In the genomic region with DNA sequence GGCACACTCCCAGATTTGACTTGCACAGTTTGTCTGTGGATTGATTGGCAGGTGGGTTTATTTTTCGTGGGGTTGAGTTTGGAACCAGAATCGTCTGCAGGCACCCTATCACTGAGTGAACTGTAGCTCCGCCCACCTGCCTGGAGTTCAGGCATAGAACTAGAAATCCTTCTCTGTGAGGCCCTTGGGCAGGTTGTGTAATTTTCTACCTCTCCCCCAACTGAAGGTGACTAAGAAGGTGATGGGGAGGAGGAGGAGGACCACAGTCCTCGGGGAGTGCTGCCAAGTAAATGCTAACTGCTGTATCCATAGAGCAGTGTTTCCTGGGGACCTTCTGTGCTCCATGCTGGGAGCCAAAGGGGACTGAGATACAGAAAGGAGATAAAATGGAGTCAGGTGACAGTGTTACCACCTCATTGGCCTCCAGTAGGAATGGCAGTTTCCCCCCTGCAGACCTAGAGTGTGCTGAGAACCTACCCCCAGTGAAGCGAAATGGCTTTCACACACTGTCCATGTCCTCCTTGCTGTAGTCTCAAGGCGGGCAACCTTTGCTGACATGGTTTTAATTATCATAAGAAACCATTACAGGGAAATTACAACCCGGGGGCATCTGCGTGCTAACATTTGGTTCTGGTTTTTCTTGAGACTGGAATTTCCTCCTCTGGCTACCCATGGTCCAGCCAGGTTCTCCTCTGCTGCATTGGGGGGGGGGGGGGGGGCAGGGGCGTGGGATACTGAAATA, we compare ENCODE assay signal across 13 mouse cellular contexts.
DNase-seq lines count a peak whose midpoint lies in the region; ATAC-seq and TF ChIP-seq lines count a peak whose summit lies in the region.
"Had no signal": no experiment of that assay in that cellular context is flagged by ENCODE, and none has a peak within 500 bp of the region (broad histone marks: within the 10 kb centered on the region; RNA-seq: fewer than 3 reads in every experiment).

No protein-coding gene starts in this region.

- ATAC-seq in embryonic facial prominence, embryonic 14.5 days (ENCODE audit: low read depth) = peak; percentile 22; the same call in 1 of the 2 replicates
- no peak for ATAC-seq in activated CD4-positive, CD25-positive, alpha-beta regulatory T cell, adult 4 months

- H3K27ac ChIP-seq in ES-E14 (ENCODE audit: insufficient read depth, low read depth, low read length, poor library complexity, severe bottlenecking) = no peak overlapping the region; the same call in 1 of the 2 replicates
- no peak overlapping the region for H3K27ac ChIP-seq in embryonic facial prominence, embryonic 14.5 days (replicated peaks; ENCODE audit: low read depth, low read length)
- H3K27ac ChIP-seq: macrophage had no signal

- in situ Hi-C loops in ES-E14 (cut with MboI; ENCODE audit: low sequenced_read_pairs in 2 of 2, unreplicated experiment in 2 of 2) = no loop called here

- H3K9me3 ChIP-seq in ES-E14 (ENCODE audit: control insufficient read depth, insufficient read depth, low read depth, low read length) = no peaks in the 10 kb centered on the region
- no peaks in the 10 kb centered on the region for H3K9me3 ChIP-seq in embryonic facial prominence, embryonic 14.5 days (ENCODE audit: control insufficient read depth, low read length)

- H3K4me3 ChIP-seq in ES-E14 (ENCODE audit: insufficient read depth in 1 of 2, low read depth in 1 of 2, low read length in 2 of 2, poor library complexity in 1 of 2, severe bottlenecking in 1 of 2) = no peak overlapping the region
- H3K4me3 ChIP-seq in embryonic facial prominence, embryonic 14.5 days (ENCODE audit: low read depth, low read length) = no peak overlapping the region

- no peaks in the 10 kb centered on the region; the same call in 1 of the 2 replicates for H3K27me3 ChIP-seq in embryonic facial prominence, embryonic 14.5 days (replicated peaks; ENCODE audit: control insufficient read depth, insufficient read depth, low read length)

- no peak overlapping the region for H3K9ac ChIP-seq in ES-E14 (ENCODE audit: insufficient read depth, low read depth, low read length, poor library complexity, severe bottlenecking)
- H3K9ac ChIP-seq in embryonic facial prominence, embryonic 14.5 days (ENCODE audit: low read depth, low read length) = no peak overlapping the region

- 32% methylated on average over 9 of the region's 9 CpGs for WGBS in embryonic facial prominence, embryonic 14.5 days

- H3K4me2 ChIP-seq in embryonic facial prominence, embryonic 14.5 days (ENCODE audit: low read depth, low read length) = no peak overlapping the region

- H3K36me3 ChIP-seq in ES-E14 (ENCODE audit: control insufficient read depth, insufficient read depth, low read length, poor library complexity, severe bottlenecking) = no peaks in the 10 kb centered on the region
- no peaks in the 10 kb centered on the region for H3K36me3 ChIP-seq in embryonic facial prominence, embryonic 14.5 days (ENCODE audit: control insufficient read depth, insufficient read depth, low read length)

- peak; percentile 35 for DNase-seq in embryo, embryonic 10 days (ENCODE audit: low spot score)
- no peak for DNase-seq in embryo, embryonic 9.5 days (ENCODE audit: extremely low spot score)
- DNase-seq in ES-E14 (ENCODE audit: low read depth, low spot score) = peak; percentile 15
- DNase-seq in embryonic facial prominence, embryonic 14.5 days (ENCODE audit: low spot score) = peak; percentile 56
- DNase-seq in kidney, postnatal 25 days = peak; percentile 46 to 70
- DNase-seq in left cerebral cortex, adult 18-20 months (ENCODE audit: low spot score in 2 of 2) = no peak
- DNase-seq in lung, postnatal 10 days = no peak
- DNase-seq: adrenal gland, adult 8-10 months; cerebellum, postnatal 14 days; gastrocnemius, postnatal 36 days; right cerebral cortex, postnatal 14 days had no signal

- peaks cover 0 to 13% of the 10 kb centered on the region in 2 experiments; a peak in 2 of 4 replicates for H3K4me1 ChIP-seq in ES-E14 (ENCODE audit: control insufficient read depth in 2 of 2, insufficient read depth in 2 of 2, low read length in 2 of 2, poor library complexity in 1 of 2)
- H3K4me1 ChIP-seq in embryonic facial prominence, embryonic 14.5 days (ENCODE audit: control insufficient read depth, insufficient read depth, low read length) = peaks cover 11% of the 10 kb centered on the region; the same call in 1 of the 2 replicates

TF ChIP-seq in ES-E14, 5 proteins besides CTCF, POLR2A, EP300 and RAD21:
- TF ChIP-seq MAFK (IDR thresholded peaks at IDR 0.05; ENCODE audit: insufficient read depth, low read depth, low read length) (no peak), ZC3H11A (IDR thresholded peaks at IDR 0.05; ENCODE audit: borderline replicate concordance, low read depth, low read length) (no peak), ZNF384 (IDR thresholded peaks at IDR 0.05; ENCODE audit: low read depth, low read length) (no peak)

Comparison
In these comparisons a context has a peak if more than half of its experiments do, and no peak if none do; other contexts are left out.
1. DNase-seq: peak in embryo, embryonic 10 days (single experiment), ES-E14 (single experiment), embryonic facial prominence, embryonic 14.5 days (single experiment) and kidney, postnatal 25 days (2 of 2); none in embryo, embryonic 9.5 days (single experiment), left cerebral cortex, adult 18-20 months (0 of 2) and lung, postnatal 10 days (single experiment).